Mouse (Mus musculus): ENCODE results near the gene Ankle1. TPM values are rescaled to one million over a fixed set of nuclear protein-coding genes. Genes with fewer than 3 reads are reported as not detected.

Ankle1 gene
- polyA plus RNA-seq (2012; rRNA removed): 46.1 and 53.5 TPM in 2 replicates

GRCm38 (mm10) chr8:71405401-71406098 lies at the start of gene Ankle1:
Gene Ankle1 (plus strand): TSS chr8:71406010.

GRCm38 (mm10) chr8:71366771-71367528 lies 38.9 kb upstream of the Ankle1 start, which contains the start of gene Use1:
Gene Use1 (plus strand): TSS chr8:71366848.

GRCm38 (mm10) chr8:71371236-71371848 lies 34.5 kb upstream of the Ankle1 start, which contains the start of gene Ocel1:
Gene Ocel1 (plus strand): TSS chr8:71371298.

GRCm38 (mm10) chr8:71381421-71381970 lies 24.3 kb upstream of the Ankle1 start, which contains the start of gene Nr2f6:
Gene Nr2f6 (minus strand): TSS chr8:71381960.

GRCm38 (mm10) chr8:71395629-71396028 lies 10.2 kb upstream of the Ankle1 start, which contains the start of gene Ushbp1:
Gene Ushbp1 (minus strand): TSS chr8:71395802.

GRCm38 (mm10) chr8:71396639-71397305 lies 9.0 kb upstream of the Ankle1 start, which contains the start of gene Babam1:
Gene Babam1 (plus strand): TSS chr8:71396861.

Other genes with a start within 250 kb of the Ankle1 start
- 33.5 and 37.4 TPM in 2 replicates for gene Myo9b, start 133.3 kb upstream of the Ankle1 start, polyA plus RNA-seq (2012; rRNA removed)
- 40.0 and 52.5 TPM in 2 replicates for gene Haus8, start 133.1 kb upstream of the Ankle1 start, polyA plus RNA-seq (2012; rRNA removed)
- 132 and 143 TPM in 2 replicates for gene Use1, start 39.2 kb upstream of the Ankle1 start, polyA plus RNA-seq (2012; rRNA removed)
- gene Ocel1, start 34.7 kb upstream of the Ankle1 start, polyA plus RNA-seq (2012; rRNA removed): 1.9 and 2.5 TPM in 2 replicates
- gene Nr2f6, start 24.1 kb upstream of the Ankle1 start, polyA plus RNA-seq (2012; rRNA removed): 71.4 and 73.9 TPM in 2 replicates
- gene Ushbp1, start 10.2 kb upstream of the Ankle1 start, polyA plus RNA-seq (2012; rRNA removed): 7.8 and 7.9 TPM in 2 replicates
- 128 and 175 TPM in 2 replicates for gene Babam1, start 9.1 kb upstream of the Ankle1 start, polyA plus RNA-seq (2012; rRNA removed)
- 63.1 and 67.7 TPM in 2 replicates for gene Abhd8, start 57.6 kb downstream of the Ankle1 start, polyA plus RNA-seq (2012; rRNA removed)
- 82.2 and 83.9 TPM in 2 replicates for gene Mrpl34, start 58.9 kb downstream of the Ankle1 start, polyA plus RNA-seq (2012; rRNA removed)
- gene Dda1, start 63.2 kb downstream of the Ankle1 start, polyA plus RNA-seq (2012; rRNA removed): 70.7 and 98.5 TPM in 2 replicates
- gene Ano8, start 80.0 kb downstream of the Ankle1 start, polyA plus RNA-seq (2012; rRNA removed): 64.5 and 107 TPM in 2 replicates
- gene Gtpbp3, start 82.1 kb downstream of the Ankle1 start, polyA plus RNA-seq (2012; rRNA removed): 30.7 and 37.4 TPM in 2 replicates
- gene Plvap, start 105.7 kb downstream of the Ankle1 start, polyA plus RNA-seq (2012; rRNA removed): 29.5 and 39.7 TPM in 2 replicates
- 0.48 and 0.52 TPM in 2 replicates for gene Ccdc194, start 119.7 kb downstream of the Ankle1 start, polyA plus RNA-seq (2012; rRNA removed)
- 15.8 and 19.0 TPM in 2 replicates for gene Bst2, start 131.4 kb downstream of the Ankle1 start, polyA plus RNA-seq (2012; rRNA removed)
- gene Mvb12a, start 136.9 kb downstream of the Ankle1 start, polyA plus RNA-seq (2012; rRNA removed): 62.6 and 71.2 TPM in 2 replicates
- gene Tmem221, start 152.9 kb downstream of the Ankle1 start, polyA plus RNA-seq (2012; rRNA removed): 0.22 and 0.23 TPM in 2 replicates
- gene Nxnl1, start 160.6 kb downstream of the Ankle1 start, polyA plus RNA-seq (2012; rRNA removed): not detected in 2 replicates
- gene Slc27a1, start 162.9 kb downstream of the Ankle1 start, polyA plus RNA-seq (2012; rRNA removed): 50.4 and 64.7 TPM in 2 replicates
- gene Pgls, start 186.2 kb downstream of the Ankle1 start, polyA plus RNA-seq (2012; rRNA removed): 126 and 164 TPM in 2 replicates
- 6.1 and 12.4 TPM in 2 replicates for gene Fam129c, start 191.6 kb downstream of the Ankle1 start, polyA plus RNA-seq (2012; rRNA removed)
- gene Colgalt1, start 205.0 kb downstream of the Ankle1 start, polyA plus RNA-seq (2012; rRNA removed): 65.9 and 99.7 TPM in 2 replicates